Mouse (Mus musculus): ENCODE results near the gene Zbtb45. TPM values are rescaled to one million over a fixed set of nuclear protein-coding genes. Genes with fewer than 3 reads are reported as not detected.

Gene Zbtb45
- polyA plus RNA-seq, 1 experiment, result 78.8 TPM

DNA sequence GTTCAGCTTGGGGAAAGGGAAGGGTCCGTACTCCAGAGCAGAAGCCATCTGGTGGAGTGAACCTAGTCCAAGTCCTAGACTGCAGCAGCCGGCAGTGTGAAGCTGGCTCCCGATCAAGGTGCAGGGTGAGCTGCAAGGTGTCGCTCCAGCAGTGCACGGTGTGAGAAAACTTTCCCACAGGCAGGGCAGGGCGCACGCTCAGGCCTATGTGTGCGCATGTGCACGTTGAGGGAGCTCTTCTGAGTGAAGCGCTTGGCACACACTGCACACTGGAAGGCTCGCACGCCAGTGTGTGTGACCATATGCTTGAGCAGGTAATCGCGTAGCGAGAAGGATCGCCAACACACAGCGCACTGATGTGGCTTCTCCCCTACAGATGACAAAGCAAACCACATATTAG lies 3.8 kb downstream of the Zbtb45 start:
- TF ChIP-seq CTCF (IDR thresholded peaks at IDR 0.05; ENCODE audit: borderline replicate concordance, control insufficient read depth, extremely low read depth, insufficient read depth, low read length, poor library complexity) (no peak), POLR2A (IDR thresholded peaks at IDR 0.05; ENCODE audit: control insufficient read depth, extremely low read depth, insufficient read depth, low read length, poor library complexity) (no peak)
- Histone ChIP-seq H3K27ac (ENCODE audit: control insufficient read depth, insufficient read depth, low read length) (no peak overlapping the region), H3K27me3 (ENCODE audit: control insufficient read depth, insufficient read depth, low read length) (no peaks in the 10 kb centered on the region), H3K4me1 (replicated peaks; ENCODE audit: control insufficient read depth, insufficient read depth, low read length) (peaks cover 11% of the 10 kb centered on the region), H3K36me3 (ENCODE audit: control insufficient read depth, insufficient read depth, low read length) (peaks cover 10% of the 10 kb centered on the region), H3K4me3 (ENCODE audit: control insufficient read depth, insufficient read depth, low read length) (no peak overlapping the region)
- WGBS, result 94% methylated on average over 17 of the region's 17 CpGs
- DNase-seq, result no peak

DNA sequence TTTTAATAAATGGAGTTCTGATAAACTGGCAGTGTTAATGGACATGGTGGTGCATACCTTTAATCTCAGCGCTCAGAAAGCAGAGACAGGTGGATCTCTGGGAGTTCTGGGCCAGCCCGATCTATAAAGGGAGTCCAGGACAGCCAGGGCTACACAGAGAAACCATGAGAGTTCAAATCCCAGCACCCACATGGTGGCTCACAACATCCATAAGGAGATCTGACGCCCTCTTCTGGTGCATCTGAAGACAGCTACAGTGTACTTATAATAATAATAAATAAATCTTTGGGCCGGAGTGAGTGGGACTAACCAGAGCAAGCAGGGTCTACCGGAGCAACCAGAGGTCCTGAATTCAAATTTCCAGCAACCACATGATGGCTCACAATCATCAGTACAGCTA lies 6.5 kb downstream of the Zbtb45 start:
- peaks cover 10% of the 10 kb centered on the region for H3K36me3 ChIP-seq (ENCODE audit: control insufficient read depth, insufficient read depth, low read length)
- no peak overlapping the region for H3K27ac ChIP-seq (ENCODE audit: control insufficient read depth, insufficient read depth, low read length)
- DNase-seq, result no peak
- no peaks in the 10 kb centered on the region for H3K4me1 ChIP-seq (replicated peaks; ENCODE audit: control insufficient read depth, insufficient read depth, low read length)
- no peak overlapping the region for H3K4me3 ChIP-seq (ENCODE audit: control insufficient read depth, insufficient read depth, low read length)
- TF ChIP-seq POLR2A (IDR thresholded peaks at IDR 0.05; ENCODE audit: control insufficient read depth, extremely low read depth, insufficient read depth, low read length, poor library complexity), result no peak
- TF ChIP-seq CTCF (IDR thresholded peaks at IDR 0.05; ENCODE audit: borderline replicate concordance, control insufficient read depth, extremely low read depth, insufficient read depth, low read length, poor library complexity), result no peak
- WGBS, result 91% methylated on average over 5 of the region's 5 CpGs
- H3K27me3 ChIP-seq (ENCODE audit: control insufficient read depth, insufficient read depth, low read length), result no peaks in the 10 kb centered on the region

DNA sequence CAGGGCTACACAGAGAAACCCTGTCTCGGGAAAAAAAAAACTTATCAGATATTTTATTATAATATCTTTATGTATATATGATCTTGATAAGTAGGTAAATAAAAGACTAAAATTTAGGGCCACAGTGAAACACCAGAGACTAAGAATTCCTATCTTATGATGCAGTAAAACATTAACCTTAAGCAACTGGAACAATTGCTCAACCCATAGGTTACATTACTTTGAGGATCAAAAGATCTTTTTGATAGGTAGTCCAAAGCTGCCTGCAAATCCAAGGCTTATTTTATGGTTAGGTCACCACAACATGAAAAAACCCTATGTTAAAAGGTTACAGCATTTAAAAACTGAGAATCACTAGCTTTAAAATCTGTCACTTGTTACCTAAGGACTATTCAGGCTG lies 8.2 kb downstream of the Zbtb45 start:
- peaks cover under 1% of the 10 kb centered on the region for H3K36me3 ChIP-seq (ENCODE audit: control insufficient read depth, insufficient read depth, low read length)
- no peak for DNase-seq
- H3K27ac ChIP-seq (ENCODE audit: control insufficient read depth, insufficient read depth, low read length), result no peak overlapping the region
- no peaks in the 10 kb centered on the region for H3K27me3 ChIP-seq (ENCODE audit: control insufficient read depth, insufficient read depth, low read length)
- TF ChIP-seq CTCF (IDR thresholded peaks at IDR 0.05; ENCODE audit: borderline replicate concordance, control insufficient read depth, extremely low read depth, insufficient read depth, low read length, poor library complexity) (no peak), POLR2A (IDR thresholded peaks at IDR 0.05; ENCODE audit: control insufficient read depth, extremely low read depth, insufficient read depth, low read length, poor library complexity) (no peak)
- H3K4me1 ChIP-seq (replicated peaks; ENCODE audit: control insufficient read depth, insufficient read depth, low read length), result no peaks in the 10 kb centered on the region
- WGBS, result 94% methylated on average over 1 of the region's 1 CpGs
- no peak overlapping the region for H3K4me3 ChIP-seq (ENCODE audit: control insufficient read depth, insufficient read depth, low read length)

DNA sequence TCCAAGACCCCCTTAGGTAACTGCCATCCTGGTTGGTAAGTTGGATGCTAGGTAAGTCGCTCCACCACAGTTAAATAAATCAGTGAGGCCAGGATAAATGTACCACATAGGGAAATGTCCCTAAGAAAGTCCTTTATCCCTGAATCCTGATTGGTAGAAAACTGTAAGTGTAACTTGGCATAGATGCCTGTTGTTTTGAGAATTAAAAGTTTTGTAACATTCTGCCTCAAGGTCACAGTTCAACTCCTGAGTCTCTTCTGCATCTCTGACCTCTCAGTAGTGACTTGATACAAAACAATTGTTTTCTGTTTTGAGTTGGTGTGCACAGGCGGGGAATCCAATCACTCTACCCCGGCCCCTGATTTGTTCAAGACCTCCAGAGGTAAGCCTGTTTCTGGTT lies 11.0 kb downstream of the Zbtb45 start, which contains the start of gene Trim28:
Gene Trim28, plus strand, starts transcription at position 264 of the 400 bp plus-strand sequence.
- WGBS, result 90% methylated on average over 3 of the region's 3 CpGs
- no peak for TF ChIP-seq POLR2A (IDR thresholded peaks at IDR 0.05; ENCODE audit: control insufficient read depth, extremely low read depth, insufficient read depth, low read length, poor library complexity)
- TF ChIP-seq CTCF (IDR thresholded peaks at IDR 0.05; ENCODE audit: borderline replicate concordance, control insufficient read depth, extremely low read depth, insufficient read depth, low read length, poor library complexity), result no peak
- Histone ChIP-seq H3K36me3 (ENCODE audit: control insufficient read depth, insufficient read depth, low read length) (no peaks in the 10 kb centered on the region), H3K27me3 (ENCODE audit: control insufficient read depth, insufficient read depth, low read length) (no peaks in the 10 kb centered on the region), H3K27ac (ENCODE audit: control insufficient read depth, insufficient read depth, low read length) (no peak within 1 kb of the TSS), H3K4me3 (ENCODE audit: control insufficient read depth, insufficient read depth, low read length) (no peak within 1 kb of the TSS), H3K4me1 (replicated peaks; ENCODE audit: control insufficient read depth, insufficient read depth, low read length) (no peaks in the 10 kb centered on the region)
- DNase-seq, result no peak

DNA sequence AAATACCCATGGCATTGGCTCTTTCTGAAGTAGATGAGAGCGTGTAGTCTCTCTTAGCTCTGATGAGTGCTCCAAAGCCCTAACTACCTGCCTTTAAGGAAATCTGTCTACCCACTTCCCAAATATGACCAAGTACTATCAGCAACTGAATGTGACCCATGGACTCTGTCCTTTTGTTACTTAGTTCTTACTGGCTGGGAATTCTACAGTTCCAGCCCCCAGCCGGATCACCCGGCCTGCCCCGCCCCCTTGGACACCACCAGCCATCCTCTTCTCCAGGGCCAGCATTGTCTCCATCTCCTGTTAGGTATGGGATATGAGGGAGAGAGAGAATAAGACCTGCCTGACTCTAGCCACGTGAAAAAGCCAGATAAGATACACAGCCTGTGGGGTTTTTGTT lies 11.8 kb downstream of the Zbtb45 start, which contains the start of gene Slc27a5:
Gene Slc27a5, minus strand, starts transcription at position 140 of the 400 bp plus-strand sequence.
- no peak for TF ChIP-seq CTCF (IDR thresholded peaks at IDR 0.05; ENCODE audit: borderline replicate concordance, control insufficient read depth, extremely low read depth, insufficient read depth, low read length, poor library complexity)
- no peak for TF ChIP-seq POLR2A (IDR thresholded peaks at IDR 0.05; ENCODE audit: control insufficient read depth, extremely low read depth, insufficient read depth, low read length, poor library complexity)
- H3K36me3 ChIP-seq (ENCODE audit: control insufficient read depth, insufficient read depth, low read length), result no peaks in the 10 kb centered on the region
- WGBS, result 89% methylated on average over 5 of the region's 5 CpGs
- no peak within 1 kb of the TSS for H3K27ac ChIP-seq (ENCODE audit: control insufficient read depth, insufficient read depth, low read length)
- no peaks in the 10 kb centered on the region for H3K27me3 ChIP-seq (ENCODE audit: control insufficient read depth, insufficient read depth, low read length)
- no peak within 1 kb of the TSS for H3K4me3 ChIP-seq (ENCODE audit: control insufficient read depth, insufficient read depth, low read length)
- DNase-seq, result no peak
- no peaks in the 10 kb centered on the region for H3K4me1 ChIP-seq (replicated peaks; ENCODE audit: control insufficient read depth, insufficient read depth, low read length)

DNA sequence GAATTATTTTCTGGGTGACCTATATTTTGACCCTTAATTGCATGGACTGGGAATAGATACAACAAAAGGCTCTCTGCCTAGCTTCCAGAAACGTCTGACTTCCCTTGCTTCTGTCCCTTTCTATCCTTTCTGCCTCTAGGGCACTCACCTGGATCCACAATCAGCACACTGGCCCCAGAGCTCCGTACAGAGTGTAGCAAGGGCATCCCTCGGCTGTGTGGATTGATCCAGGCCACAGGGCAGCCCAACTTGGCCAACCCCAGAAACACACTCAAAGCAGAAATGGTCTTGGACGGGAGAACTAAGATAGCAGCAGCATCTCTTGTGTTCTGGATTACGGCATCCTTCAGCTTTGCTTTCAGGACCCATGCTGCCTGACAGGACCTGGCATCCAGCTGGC lies 12.6 kb downstream of the Zbtb45 start:
- DNase-seq, result no peak
- Histone ChIP-seq H3K4me3 (ENCODE audit: control insufficient read depth, insufficient read depth, low read length) (no peak overlapping the region), H3K36me3 (ENCODE audit: control insufficient read depth, insufficient read depth, low read length) (no peaks in the 10 kb centered on the region), H3K27me3 (ENCODE audit: control insufficient read depth, insufficient read depth, low read length) (no peaks in the 10 kb centered on the region), H3K4me1 (replicated peaks; ENCODE audit: control insufficient read depth, insufficient read depth, low read length) (no peaks in the 10 kb centered on the region), H3K27ac (ENCODE audit: control insufficient read depth, insufficient read depth, low read length) (no peak overlapping the region)
- 83% methylated on average over 5 of the region's 5 CpGs for WGBS
- TF ChIP-seq CTCF (IDR thresholded peaks at IDR 0.05; ENCODE audit: borderline replicate concordance, control insufficient read depth, extremely low read depth, insufficient read depth, low read length, poor library complexity), result no peak
- TF ChIP-seq POLR2A (IDR thresholded peaks at IDR 0.05; ENCODE audit: control insufficient read depth, extremely low read depth, insufficient read depth, low read length, poor library complexity), result no peak

DNA sequence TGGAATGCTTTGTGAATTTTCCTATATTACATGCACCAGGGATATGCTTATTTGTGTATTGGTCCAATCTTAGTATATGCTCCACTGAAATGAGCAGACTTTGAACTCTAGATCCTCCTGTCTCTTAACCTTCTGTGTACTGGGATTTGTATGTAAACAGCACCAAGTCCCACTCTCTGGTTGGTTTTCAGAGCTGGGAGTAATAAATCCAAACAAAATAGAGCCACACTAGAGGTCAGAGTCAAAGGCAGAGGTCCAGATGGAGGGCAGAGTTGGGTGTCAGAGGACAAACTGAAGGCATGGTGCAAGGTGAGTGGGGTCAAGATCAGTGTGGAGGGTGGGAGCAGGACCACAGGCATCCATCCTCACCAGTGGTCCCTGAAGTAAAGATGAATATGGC lies 14.0 kb downstream of the Zbtb45 start:
- Histone ChIP-seq H3K27me3 (ENCODE audit: control insufficient read depth, insufficient read depth, low read length) (no peaks in the 10 kb centered on the region), H3K4me1 (replicated peaks; ENCODE audit: control insufficient read depth, insufficient read depth, low read length) (no peaks in the 10 kb centered on the region), H3K36me3 (ENCODE audit: control insufficient read depth, insufficient read depth, low read length) (no peaks in the 10 kb centered on the region), H3K27ac (ENCODE audit: control insufficient read depth, insufficient read depth, low read length) (no peak overlapping the region), H3K4me3 (ENCODE audit: control insufficient read depth, insufficient read depth, low read length) (no peak overlapping the region)
- no peak for DNase-seq
- TF ChIP-seq CTCF (IDR thresholded peaks at IDR 0.05; ENCODE audit: borderline replicate concordance, control insufficient read depth, extremely low read depth, insufficient read depth, low read length, poor library complexity) (no peak), POLR2A (IDR thresholded peaks at IDR 0.05; ENCODE audit: control insufficient read depth, extremely low read depth, insufficient read depth, low read length, poor library complexity) (no peak)

Measured in thymus, adult 2 months (tissue).